Comparison of ENCODE assay signal across 28 mouse cellular contexts in the genomic region with DNA sequence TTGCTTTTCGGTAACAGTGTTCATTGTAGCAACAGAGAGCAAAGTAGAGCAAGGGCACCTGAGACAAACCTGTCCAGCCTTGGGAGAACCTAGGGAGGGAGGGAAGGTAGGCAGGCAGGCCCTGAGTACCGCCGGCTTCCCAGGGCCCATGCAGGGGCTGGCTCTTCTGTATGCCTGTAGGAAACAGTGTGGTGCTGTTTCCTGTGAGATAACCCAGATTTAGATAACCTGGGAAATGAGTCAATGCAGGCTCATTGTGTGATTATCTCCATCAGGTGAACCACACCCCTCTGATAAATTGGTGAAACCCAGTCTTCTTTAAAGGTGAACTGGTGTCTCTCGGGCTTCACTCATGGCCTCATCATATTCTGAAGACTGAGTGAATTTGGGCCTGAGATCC.
A peak's percentile ranks its signal among the peaks of the same experiment; 100 is the strongest.
DNase-seq lines count a peak whose midpoint lies in the region; ATAC-seq and TF ChIP-seq lines count a peak whose summit lies in the region.
"Had no signal": no experiment of that assay in that cellular context is flagged by ENCODE, and none has a peak within 500 bp of the region (broad histone marks: within the 10 kb centered on the region; RNA-seq: fewer than 3 reads in every experiment).

No protein-coding gene starts in this region.

- intact Hi-C loops in heart, adult 2 months (cut with DNase I): no loop called here
- intact Hi-C loops in left cerebral cortex, postnatal 4 days (cut with DNase I): no loop called here

- H3K27ac ChIP-seq in forebrain, embryonic 10.5 days: 0 out of 2 replicates have a peak overlapping the region, but pooled peaks have one; percentile 52
- H3K27ac ChIP-seq in forebrain, embryonic 13.5 days: no peak overlapping the region; the same call in 1 of the 2 replicates
- no peak overlapping the region for H3K27ac ChIP-seq in heart, adult 2 months
- no peak overlapping the region for H3K27ac ChIP-seq in lung, postnatal 0 days (ENCODE audit: low read length)
- peak overlapping the region; percentile 37; the same call in 1 of the 2 replicates for H3K27ac ChIP-seq in limb, embryonic 12.5 days
- H3K27ac ChIP-seq: embryonic facial prominence, embryonic 12.5 days; embryonic facial prominence, embryonic 15.5 days; heart, embryonic 13.5 days; hindbrain, embryonic 14.5 days; hindbrain, postnatal 0 days had no signal

- no peak for ATAC-seq in forebrain, embryonic 13.5 days
- peak; percentile 33 for ATAC-seq in lung, postnatal 0 days
- no peak for ATAC-seq in limb, embryonic 12.5 days (ENCODE audit: insufficient number of reproducible peaks, insufficient read depth, low FRiP score, low TSS enrichment, low read depth)
- ATAC-seq: forebrain, embryonic 16.5 days; hindbrain, postnatal 0 days; inflammation-experienced regulatory T-cells, adult 6 months; intestine, embryonic 16.5 days; Patski had no signal

- peak; percentile 42; the same call in 1 of the 2 replicates for TF ChIP-seq EP300 in heart, adult 2 months (IDR thresholded peaks at IDR 0.05; ENCODE audit: insufficient read depth, low read depth, low read length)
- peak; percentile 87 for TF ChIP-seq EP300 in lung, postnatal 0 days (IDR thresholded peaks at IDR 0.05)

- no peak overlapping the region for H3K4me2 ChIP-seq in forebrain, embryonic 13.5 days
- H3K4me2 ChIP-seq in lung, postnatal 0 days (replicated peaks; ENCODE audit: low read depth, low read length): no peak overlapping the region
- no peak overlapping the region for H3K4me2 ChIP-seq in limb, embryonic 12.5 days
- H3K4me2 ChIP-seq: embryonic facial prominence, embryonic 12.5 days; embryonic facial prominence, embryonic 15.5 days; heart, embryonic 13.5 days; hindbrain, embryonic 14.5 days had no signal

- no peak overlapping the region for H3K9ac ChIP-seq in forebrain, embryonic 13.5 days
- no peak overlapping the region for H3K9ac ChIP-seq in heart, adult 2 months (ENCODE audit: low read depth, low read length)
- H3K9ac ChIP-seq in lung, postnatal 0 days (replicated peaks; ENCODE audit: low read depth): no peak overlapping the region
- no peak overlapping the region for H3K9ac ChIP-seq in limb, embryonic 12.5 days (replicated peaks)
- H3K9ac ChIP-seq: embryonic facial prominence, embryonic 12.5 days; embryonic facial prominence, embryonic 15.5 days; heart, embryonic 13.5 days; hindbrain, embryonic 14.5 days had no signal

- TF ChIP-seq POLR2A in heart, adult 2 months (IDR thresholded peaks at IDR 0.05; ENCODE audit: insufficient read depth, low read depth, low read length): peak; percentile 46; the same call in 1 of the 2 replicates

- peaks cover 41% of the 10 kb centered on the region for H3K4me1 ChIP-seq in forebrain, embryonic 10.5 days
- H3K4me1 ChIP-seq in forebrain, embryonic 13.5 days: peaks cover 36% of the 10 kb centered on the region
- H3K4me1 ChIP-seq in heart, adult 2 months (ENCODE audit: control insufficient read depth, insufficient read depth, low read length): peaks cover 4% of the 10 kb centered on the region
- peaks cover 2% of the 10 kb centered on the region; the same call in 1 of the 2 replicates for H3K4me1 ChIP-seq in lung, postnatal 0 days (ENCODE audit: insufficient read depth, low read depth, low read length)
- peaks cover 32% of the 10 kb centered on the region for H3K4me1 ChIP-seq in limb, embryonic 12.5 days (replicated peaks)

- 87% methylated on average over 4 of the region's 4 CpGs for WGBS in forebrain, embryonic 10.5 days
- WGBS in forebrain, embryonic 13.5 days: 94% methylated on average over 4 of the region's 4 CpGs
- WGBS in heart, adult 2 months: 45% methylated on average over 4 of the region's 4 CpGs
- 69% methylated on average over 4 of the region's 4 CpGs for whole genome bisulfite sequencing in lung, postnatal 0 days
- 87% methylated on average over 4 of the region's 4 CpGs for WGBS in limb, embryonic 12.5 days

- H3K79me2 ChIP-seq in heart, adult 2 months (replicated peaks; ENCODE audit: control insufficient read depth, insufficient read depth, low read length): no peaks in the 10 kb centered on the region

- no peak for DNase-seq in forebrain, embryonic 10.5 days (ENCODE audit: extremely low spot score, low spot score)
- DNase-seq in heart, adult 2 months: no peak
- DNase-seq in heart, postnatal 4 days: no peak
- no peak for DNase-seq in lung, postnatal 0 days (ENCODE audit: low spot score)
- DNase-seq in lung, postnatal 36 days: no peak
- DNase-seq in left cerebral cortex, postnatal 4 days: no peak
- DNase-seq: adrenal gland, postnatal 10 days; adrenal gland, postnatal 36 days; B cell, adult 2 months; cerebellum, adult 11 months; cerebellum, adult 2 months; cerebellum, adult 9-11 months; cerebellum, postnatal 25 days; gastrocnemius, postnatal 10 days; gastrocnemius, postnatal 36 days had no signal

- H3K9me3 ChIP-seq in forebrain, embryonic 10.5 days: no peaks in the 10 kb centered on the region
- H3K9me3 ChIP-seq in forebrain, embryonic 13.5 days (replicated peaks): no peaks in the 10 kb centered on the region
- no peaks in the 10 kb centered on the region for H3K9me3 ChIP-seq in lung, postnatal 0 days (ENCODE audit: low read length)
- H3K9me3 ChIP-seq in limb, embryonic 12.5 days: no peaks in the 10 kb centered on the region
- H3K9me3 ChIP-seq: embryonic facial prominence, embryonic 12.5 days; embryonic facial prominence, embryonic 15.5 days; heart, embryonic 13.5 days had no signal

- no peaks in the 10 kb centered on the region for H3K36me3 ChIP-seq in forebrain, embryonic 10.5 days (replicated peaks)
- H3K36me3 ChIP-seq in forebrain, embryonic 13.5 days (ENCODE audit: poor library complexity, severe bottlenecking): no peaks in the 10 kb centered on the region
- H3K36me3 ChIP-seq in heart, adult 2 months (ENCODE audit: control insufficient read depth, insufficient read depth, low read length): no peaks in the 10 kb centered on the region
- no peaks in the 10 kb centered on the region for H3K36me3 ChIP-seq in lung, postnatal 0 days (ENCODE audit: insufficient read depth, low read length)
- H3K36me3 ChIP-seq in limb, embryonic 12.5 days: no peaks in the 10 kb centered on the region
- H3K36me3 ChIP-seq: embryonic facial prominence, embryonic 12.5 days; embryonic facial prominence, embryonic 15.5 days; G1E; heart, embryonic 13.5 days had no signal

- H3K27me3 ChIP-seq in forebrain, embryonic 10.5 days (ENCODE audit: poor library complexity, severe bottlenecking): no peaks in the 10 kb centered on the region
- H3K27me3 ChIP-seq in forebrain, embryonic 13.5 days: no peaks in the 10 kb centered on the region
- no peaks in the 10 kb centered on the region for H3K27me3 ChIP-seq in heart, adult 2 months (ENCODE audit: control insufficient read depth, insufficient read depth, low read length)
- H3K27me3 ChIP-seq in lung, postnatal 0 days (replicated peaks; ENCODE audit: insufficient read depth, low read length): no peaks in the 10 kb centered on the region
- H3K27me3 ChIP-seq in limb, embryonic 12.5 days: no peaks in the 10 kb centered on the region
- H3K27me3 ChIP-seq: embryonic facial prominence, embryonic 12.5 days; embryonic facial prominence, embryonic 15.5 days; heart, embryonic 13.5 days; Patski had no signal

- no peak overlapping the region for H3K4me3 ChIP-seq in forebrain, embryonic 10.5 days
- H3K4me3 ChIP-seq in forebrain, embryonic 13.5 days: no peak overlapping the region
- no peak overlapping the region for H3K4me3 ChIP-seq in heart, adult 2 months
- H3K4me3 ChIP-seq in lung, postnatal 0 days (ENCODE audit: low read depth, low read length): no peak overlapping the region
- no peak overlapping the region for H3K4me3 ChIP-seq in limb, embryonic 12.5 days (replicated peaks)
- H3K4me3 ChIP-seq: embryonic facial prominence, embryonic 12.5 days; embryonic facial prominence, embryonic 15.5 days; erythroblast, embryonic 14.5 days; heart, embryonic 13.5 days had no signal

- TF ChIP-seq CTCF in heart, adult 2 months (IDR thresholded peaks at IDR 0.05): no peak
- no peak for TF ChIP-seq CTCF in lung, postnatal 0 days (IDR thresholded peaks at IDR 0.05)

Comparison
In these comparisons a context has a peak if more than half of its experiments do, and no peak if none do; other contexts are left out.
1. H3K27ac ChIP-seq: peak in forebrain, embryonic 10.5 days (single experiment) and limb, embryonic 12.5 days (single experiment); none in forebrain, embryonic 13.5 days (single experiment), heart, adult 2 months (single experiment) and lung, postnatal 0 days (single experiment).